Mouse (Mus musculus) neural tube, embryonic 14.5 days (tissue): Measurements from ENCODE around the gene Tnpo2. TPM values are rescaled to one million over a fixed set of nuclear protein-coding genes. Genes with fewer than 3 reads are reported as not detected.

ENCODE experiments used
- ATAC-seq: fragments of 200-750 bp; cut with Nextera tagmentation; 2 replicates; pipeline ENCODE4 v1.8.0; 2017; ENCODE audit warnings: low read depth, mild to moderate bottlenecking, moderate TSS enrichment, moderate library complexity
- H3K27ac ChIP-seq: fragments of 300-500 bp; sonication (generic); 2 replicates; pipeline ENCODE4 v1.5.1; 2014; ENCODE audit warnings: low read depth, mild to moderate bottlenecking, control low read depth, low read length, moderate library complexity, mixed read lengths
- H3K27me3 ChIP-seq: fragments of 300-500 bp; sonication (generic); 2 replicates; pipeline ENCODE4 v1.6.1; 2014; ENCODE audit warnings: low read length; ENCODE audit not compliant: control insufficient read depth, insufficient read depth
- H3K36me3 ChIP-seq: fragments of 300-500 bp; sonication (generic); 2 replicates; pipeline ENCODE4 v1.6.1; 2014; ENCODE audit warnings: low read length, mixed read lengths; ENCODE audit not compliant: control insufficient read depth, insufficient read depth
- H3K4me1 ChIP-seq: fragments of 300-500 bp; sonication (generic); 2 replicates; pipeline ENCODE4 v1.6.1; 2014; ENCODE audit warnings: low read length; ENCODE audit not compliant: control insufficient read depth, insufficient read depth
- H3K4me2 ChIP-seq: fragments of 300-500 bp; sonication (generic); 2 replicates; pipeline ENCODE4 v1.6.1; 2014; ENCODE audit warnings: mild to moderate bottlenecking, low read depth, low read length, control low read depth
- H3K4me3 ChIP-seq: fragments of 300-500 bp; sonication (generic); 2 replicates; pipeline ENCODE4 v1.5.1; 2014; ENCODE audit warnings: low read depth, low read length, control low read depth, mixed read lengths
- H3K9ac ChIP-seq: fragments of 300-500 bp; sonication (generic); replicated peaks from 2 replicates; pipeline ENCODE4 v1.6.1; 2014; ENCODE audit warnings: low read depth, mild to moderate bottlenecking, control low read depth, low read length, mixed read lengths
- H3K9me3 ChIP-seq: fragments of 300-500 bp; sonication (generic); 2 replicates; pipeline ENCODE4 v1.6.1; 2016; ENCODE audit warnings: low read length; ENCODE audit not compliant: control insufficient read depth
- WGBS: fragments of 180-500 bp; shearing (Covaris S2); extraction: QIAGEN DNeasy Blood & Tissue Kit; methylation state at CpG from one replicate; pipeline ENCODE4 v1.1.7; 2014; 5-methylcytosine and 5-hydroxymethylcytosine counted together
- polyA plus RNA-seq: library from polyadenylated mRNA; unstranded; fragments of >200 nt; fragmentation: Nextera tagmentation; extraction: Ambion mirVana; gene quantifications from 2 replicates; pipeline ENCODE4 v1.2.1, GENCODE M21; 2014

The Tnpo2 gene
- polyA plus RNA-seq, 1 experiment from 2014 or later, result 45.8 TPM

DNA sequence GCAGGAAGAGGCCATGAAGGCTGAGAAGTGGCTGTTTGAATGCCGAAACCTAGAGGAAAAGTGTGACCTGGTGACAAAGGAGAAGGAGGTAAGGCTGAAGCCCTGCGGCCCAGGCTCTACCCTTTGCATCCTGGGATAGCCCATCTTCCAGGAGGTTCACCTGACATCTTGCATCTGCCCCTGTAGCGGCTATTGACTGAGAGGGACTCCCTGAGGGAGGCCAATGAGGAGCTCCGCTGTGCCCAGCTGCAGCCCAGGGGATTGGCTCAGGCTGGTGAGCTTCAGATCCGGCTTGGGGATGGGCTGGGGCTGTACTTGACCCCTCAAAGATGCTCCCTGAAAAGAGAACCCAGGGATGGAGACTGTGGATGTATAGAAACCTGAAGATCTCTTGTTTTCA, 39.7 kb upstream of the Tnpo2 start:
- ATAC-seq, result no peak
- Histone ChIP-seq H3K4me3 (no peak overlapping the region), H3K27ac (no peak overlapping the region), H3K9ac (no peak overlapping the region), H3K4me1 (no peaks in the 10 kb centered on the region), H3K36me3 (no peaks in the 10 kb centered on the region), H3K4me2 (no peak overlapping the region), H3K9me3 (no peaks in the 10 kb centered on the region), H3K27me3 (no peaks in the 10 kb centered on the region)
- WGBS, result 78% methylated on average over 5 of the region's 5 CpGs

DNA sequence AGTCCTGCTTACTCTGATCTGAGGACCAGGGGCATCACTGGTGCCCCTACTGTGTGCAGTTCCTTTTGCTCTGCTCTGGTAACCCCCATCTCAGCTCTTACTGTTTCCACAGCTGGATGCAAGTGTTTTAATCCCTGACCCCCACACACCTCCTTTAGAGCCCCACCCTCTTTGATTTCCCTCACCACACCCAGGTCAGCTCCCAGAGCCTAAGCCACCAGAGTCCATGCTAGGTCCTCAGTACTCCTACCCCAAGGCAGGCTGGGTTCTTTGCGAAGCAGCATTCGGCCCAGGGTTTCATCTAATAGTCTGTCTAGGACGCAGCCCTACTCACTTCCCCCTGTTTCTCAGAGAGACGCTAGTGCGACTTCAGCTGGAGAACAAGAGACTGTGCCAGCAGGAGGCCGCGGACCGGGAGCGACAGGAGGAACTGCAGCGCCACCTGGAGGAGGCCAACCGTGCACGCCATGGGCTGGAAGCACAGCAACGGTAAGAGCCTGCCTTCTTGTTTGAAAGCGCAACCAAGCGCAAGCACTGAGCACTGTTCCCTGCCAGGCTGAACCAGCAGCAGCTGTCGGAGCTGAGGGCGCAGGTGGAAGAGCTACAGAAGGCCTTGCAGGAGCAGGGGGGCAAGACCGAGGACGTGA, 38.9 kb upstream of the Tnpo2 start:
- H3K9ac ChIP-seq, result no peak overlapping the region
- peak; percentile 82 for ATAC-seq
- no peaks in the 10 kb centered on the region for H3K27me3 ChIP-seq
- no peaks in the 10 kb centered on the region for H3K9me3 ChIP-seq
- 2% methylated on average over 19 of the region's 19 CpGs for WGBS
- H3K4me3 ChIP-seq, result no peak overlapping the region
- H3K27ac ChIP-seq, result no peak overlapping the region
- 0 out of 2 replicates have a peak, but pooled peaks cover 3% of the 10 kb centered on the region for H3K36me3 ChIP-seq
- no peaks in the 10 kb centered on the region for H3K4me1 ChIP-seq
- H3K4me2 ChIP-seq, result peak overlapping the region; percentile 17; the same call in 1 of the 2 replicates

DNA sequence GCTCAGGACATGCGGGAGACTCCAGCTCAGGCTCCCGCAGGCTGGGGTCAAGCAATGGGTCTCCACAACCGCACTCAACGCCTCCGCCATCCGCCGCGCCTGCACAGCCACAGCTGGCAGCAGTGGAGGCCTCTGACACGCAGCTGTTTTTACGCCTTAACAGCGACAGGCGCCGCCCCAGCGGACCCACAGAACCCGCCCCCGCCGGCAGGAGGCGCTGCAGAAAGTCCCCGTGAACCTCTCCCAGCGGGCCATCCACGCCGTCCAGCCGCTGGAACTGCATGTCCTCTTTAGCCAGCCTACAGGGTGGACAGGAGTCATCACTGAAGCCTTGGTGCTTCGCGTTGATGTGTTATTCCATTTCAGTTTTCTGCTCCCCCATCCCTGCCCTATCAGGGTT, 29.0 kb upstream of the Tnpo2 start:
- Histone ChIP-seq H3K4me1 (no peaks in the 10 kb centered on the region), H3K27ac (no peak overlapping the region), H3K9ac (no peak overlapping the region), H3K9me3 (no peaks in the 10 kb centered on the region), H3K36me3 (0 out of 2 replicates have a peak, but pooled peaks cover 2% of the 10 kb centered on the region), H3K27me3 (peaks cover 4% of the 10 kb centered on the region; the same call in 1 of the 2 replicates), H3K4me2 (no peak overlapping the region), H3K4me3 (no peak overlapping the region)
- WGBS, result 11% methylated on average over 25 of the region's 25 CpGs
- ATAC-seq, result no peak

DNA sequence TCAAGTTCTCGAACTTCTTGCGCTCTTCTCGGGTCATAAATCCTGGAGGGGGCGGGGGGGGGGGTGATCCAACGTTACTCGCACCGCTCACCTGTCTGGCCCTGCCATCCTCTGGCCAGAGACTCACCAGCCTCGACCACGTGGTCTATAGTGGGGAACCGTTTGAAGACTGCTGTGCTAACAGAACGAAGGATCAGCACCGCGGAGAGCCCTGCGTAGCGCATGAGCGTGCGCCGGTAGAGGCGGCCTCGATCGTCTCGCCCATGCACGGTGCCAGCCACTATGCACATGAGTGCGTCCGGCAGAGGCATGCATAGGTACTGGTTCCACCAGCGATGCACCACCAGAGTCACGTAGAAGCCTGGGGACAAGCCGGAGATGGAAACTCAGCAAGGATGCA, 25.5 kb upstream of the Tnpo2 start:
- Histone ChIP-seq H3K9me3 (no peaks in the 10 kb centered on the region), H3K27me3 (peaks cover 8% of the 10 kb centered on the region; the same call in 1 of the 2 replicates), H3K36me3 (no peaks in the 10 kb centered on the region), H3K4me1 (no peaks in the 10 kb centered on the region), H3K9ac (no peak overlapping the region), H3K4me2 (no peak overlapping the region), H3K27ac (no peak overlapping the region), H3K4me3 (no peak overlapping the region)
- WGBS, result 18% methylated on average over 28 of the region's 28 CpGs
- ATAC-seq, result no peak

DNA sequence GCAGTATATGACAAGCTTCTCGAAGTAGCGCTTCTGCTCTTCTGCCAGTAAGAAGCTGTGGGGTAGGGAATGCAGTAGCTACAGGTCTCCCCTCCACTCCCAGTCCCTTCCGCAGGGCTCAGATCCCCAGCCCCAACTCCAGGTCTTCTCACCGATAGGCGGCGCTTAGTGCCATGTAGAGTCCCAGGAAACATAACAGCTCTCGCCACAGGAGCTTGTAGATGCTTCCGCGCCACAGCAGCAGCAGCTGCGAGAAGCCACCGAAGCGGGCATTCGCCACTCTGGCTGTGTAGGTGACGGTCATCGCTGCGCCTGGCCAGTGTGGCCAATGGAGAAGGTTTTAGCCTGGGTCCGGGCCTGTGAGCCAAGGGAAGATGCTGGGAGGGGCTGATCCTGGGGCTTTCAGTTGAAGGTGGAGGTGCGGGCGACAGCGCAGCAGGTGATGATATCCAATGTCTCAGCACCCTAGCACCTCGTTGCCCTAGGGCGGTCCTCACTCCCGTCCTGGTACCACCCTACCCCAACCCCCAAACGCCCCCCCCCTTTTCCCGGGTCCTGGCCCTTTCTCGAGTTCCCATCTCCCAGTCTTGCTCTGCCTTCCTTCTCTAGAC, 23.4 kb upstream of the Tnpo2 start:
- Histone ChIP-seq H3K4me1 (no peaks in the 10 kb centered on the region), H3K9me3 (no peaks in the 10 kb centered on the region), H3K27ac (no peak overlapping the region), H3K9ac (peak overlapping the region; percentile 50), H3K4me2 (peak overlapping the region; percentile 54), H3K4me3 (peak overlapping the region; percentile 30), H3K36me3 (peaks cover 12% of the 10 kb centered on the region; the same call in 1 of the 2 replicates), H3K27me3 (peaks cover 8% of the 10 kb centered on the region; the same call in 1 of the 2 replicates)
- ATAC-seq, result peak; percentile 80
- WGBS, result 5% methylated on average over 25 of the region's 26 CpGs

DNA sequence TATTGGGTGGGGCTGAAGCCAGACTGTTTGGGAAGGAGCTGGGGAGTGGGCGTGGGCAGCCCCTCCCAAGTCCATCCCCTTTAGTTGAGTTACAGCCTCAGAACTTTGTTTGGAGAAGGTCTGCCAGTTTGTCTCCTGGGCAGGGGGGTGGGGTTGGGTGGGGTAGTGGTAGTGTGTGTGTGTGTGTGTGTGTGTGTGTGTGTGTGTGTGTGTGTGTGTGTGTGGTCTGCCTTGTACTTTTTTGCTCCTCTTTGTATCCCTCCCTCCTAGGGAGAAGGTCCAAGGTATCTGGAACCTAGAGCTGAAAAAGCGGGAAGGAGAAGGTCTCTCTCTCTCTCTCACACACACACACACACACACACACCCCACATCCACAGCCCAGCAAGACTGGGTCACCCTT, 22.3 kb upstream of the Tnpo2 start, which contains the start of gene Best2:
Gene Best2, minus strand, starts transcription at position 101 of the 400 bp plus-strand sequence.
- H3K27me3 ChIP-seq, result peaks cover 8% of the 10 kb centered on the region; the same call in 1 of the 2 replicates

DNA sequence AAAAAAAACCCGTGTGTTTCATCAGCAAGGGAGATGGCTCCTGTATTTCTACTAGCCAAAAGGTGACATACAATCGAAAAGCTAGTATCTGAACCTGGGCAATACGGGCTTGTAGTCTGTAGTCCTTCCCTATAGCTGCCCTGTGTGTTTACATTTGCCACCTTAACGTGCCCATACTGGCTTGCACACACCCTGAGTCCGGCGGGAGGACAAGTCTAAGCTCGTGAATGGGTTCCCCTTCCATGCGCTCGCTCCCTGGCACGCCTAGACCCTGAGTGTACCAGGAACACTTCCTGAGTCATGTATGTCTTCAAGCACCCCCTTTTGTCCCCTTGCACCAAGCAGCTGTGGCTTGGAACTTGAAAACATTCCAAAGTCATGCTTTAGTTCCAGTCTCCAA, 20.0 kb upstream of the Tnpo2 start:
- WGBS, result 74% methylated on average over 10 of the region's 10 CpGs

More for the DNA sequence above, 22.3 kb upstream of the Tnpo2 start, which contains the start of gene Best2:
- ATAC-seq, result no peak
- 51% methylated on average over 2 of the region's 2 CpGs for WGBS
- peaks cover 23% of the 10 kb centered on the region for H3K36me3 ChIP-seq
- peak within 1 kb of the TSS; percentile 54 for H3K4me2 ChIP-seq
- peak within 1 kb of the TSS; percentile 50 for H3K9ac ChIP-seq
- no peak within 1 kb of the TSS for H3K27ac ChIP-seq
- H3K4me3 ChIP-seq, result peak within 1 kb of the TSS; percentile 30
- H3K4me1 ChIP-seq, result no peaks in the 10 kb centered on the region
- H3K9me3 ChIP-seq, result no peaks in the 10 kb centered on the region

DNA sequence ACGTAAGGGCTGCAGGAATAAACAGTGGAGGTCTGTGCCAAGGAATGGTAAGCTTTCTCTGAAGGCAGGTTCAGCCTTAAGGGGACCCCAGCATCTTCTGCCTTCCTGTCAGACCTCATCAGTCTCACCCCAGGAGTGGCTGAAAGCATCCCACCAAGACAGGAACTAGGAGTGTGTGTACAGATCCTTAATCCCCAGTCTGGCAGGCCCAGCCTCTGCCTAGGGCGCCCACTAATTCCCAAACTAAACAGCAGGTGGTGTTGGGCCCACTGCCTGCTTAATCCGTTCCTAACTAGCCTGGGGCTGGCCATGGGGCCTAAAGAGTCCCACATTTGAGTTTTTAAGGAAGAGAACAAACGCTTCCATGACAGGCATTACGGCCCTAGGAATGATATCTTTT, 19.5 kb upstream of the Tnpo2 start:
- no peak for ATAC-seq
- H3K4me3 ChIP-seq, result no peak overlapping the region
- H3K4me2 ChIP-seq, result no peak overlapping the region
- H3K36me3 ChIP-seq, result peaks cover 35% of the 10 kb centered on the region
- H3K9ac ChIP-seq, result no peak overlapping the region
- H3K4me1 ChIP-seq, result no peaks in the 10 kb centered on the region
- no peaks in the 10 kb centered on the region for H3K9me3 ChIP-seq
- H3K27ac ChIP-seq, result no peak overlapping the region
- H3K27me3 ChIP-seq, result peaks cover 4% of the 10 kb centered on the region; the same call in 1 of the 2 replicates
- WGBS, result 62% methylated on average over 5 of the region's 5 CpGs

More for the DNA sequence above, 20.0 kb upstream of the Tnpo2 start:
- no peak for ATAC-seq
- Histone ChIP-seq H3K9me3 (no peaks in the 10 kb centered on the region), H3K27me3 (peaks cover 4% of the 10 kb centered on the region; the same call in 1 of the 2 replicates), H3K4me1 (no peaks in the 10 kb centered on the region), H3K4me2 (no peak overlapping the region), H3K36me3 (peaks cover 32% of the 10 kb centered on the region), H3K9ac (no peak overlapping the region), H3K4me3 (no peak overlapping the region), H3K27ac (no peak overlapping the region)

DNA sequence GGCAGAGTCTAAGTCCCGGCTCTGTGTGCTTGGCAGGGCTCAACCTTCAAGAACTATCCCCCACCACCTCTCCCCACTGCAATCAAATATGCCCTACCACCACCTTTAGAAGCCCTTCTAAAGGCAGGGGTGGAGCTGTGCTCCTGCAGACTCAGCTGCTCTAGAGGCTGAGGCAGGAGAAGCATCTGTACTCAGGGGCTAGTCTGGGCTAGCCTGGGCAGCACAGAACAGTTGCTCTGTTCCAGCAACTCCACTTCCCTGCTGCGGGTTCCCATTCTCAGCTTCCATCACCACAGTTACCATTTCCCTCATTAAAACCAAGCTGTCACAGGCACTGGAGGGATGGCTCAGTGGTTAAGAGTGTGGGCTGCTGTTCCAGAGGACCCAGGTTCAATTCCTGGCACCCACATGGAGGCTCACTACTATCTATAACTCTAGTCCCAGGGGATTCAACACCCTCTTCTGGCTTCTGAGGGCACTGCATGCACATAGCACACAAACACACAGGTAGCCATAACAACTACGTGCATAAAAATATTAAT, 15.1 kb upstream of the Tnpo2 start:
- H3K9ac ChIP-seq, result no peak overlapping the region
- no peak overlapping the region for H3K27ac ChIP-seq
- H3K36me3 ChIP-seq, result peaks cover 47% of the 10 kb centered on the region
- no peak overlapping the region for H3K4me2 ChIP-seq
- H3K4me1 ChIP-seq, result peaks cover 12% of the 10 kb centered on the region; the same call in 1 of the 2 replicates
- H3K9me3 ChIP-seq, result no peaks in the 10 kb centered on the region
- 95% methylated on average over 3 of the region's 3 CpGs for WGBS
- H3K4me3 ChIP-seq, result no peak overlapping the region
- H3K27me3 ChIP-seq, result no peaks in the 10 kb centered on the region
- ATAC-seq, result no peak
